Mouse (Mus musculus) megakaryocyte, embryonic 14.5 days (primary cell): ENCODE results near the gene Aven.

ENCODE experiments used
- FLI1 ChIP-seq: IDR thresholded peaks from 2 replicates; pipeline ENCODE4 v1.6.1; 2012; ENCODE audit warnings: low read length, inconsistent platforms, mixed read lengths
- GATA1 ChIP-seq: IDR thresholded peaks from 3 replicates; pipeline ENCODE4 v1.6.1; 2012; ENCODE audit warnings: mixed read lengths, low read length, inconsistent platforms, borderline replicate concordance

DNA sequence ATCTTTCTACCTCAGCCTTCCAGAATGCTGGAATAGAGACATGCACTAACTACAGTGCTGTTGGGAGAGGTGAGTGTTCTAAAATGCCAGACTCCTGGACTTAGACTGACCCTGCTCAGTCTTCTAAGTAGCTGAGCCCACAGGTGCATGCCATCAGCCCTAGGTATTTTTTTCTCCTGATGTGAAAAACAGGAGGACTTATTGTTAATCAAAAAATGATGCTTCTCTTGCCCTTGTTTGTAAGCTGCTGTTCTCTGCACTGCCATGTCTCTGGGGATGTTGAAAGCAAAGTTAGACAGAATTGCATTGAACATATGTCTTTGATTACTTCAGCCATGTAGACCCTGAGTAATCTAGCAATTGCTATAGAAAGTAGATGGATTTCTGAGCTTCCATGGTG, 64.7 kb downstream of the Aven start:
- TF ChIP-seq GATA1 (no peak), FLI1 (no peak)
